Mouse (Mus musculus) heart, embryonic 14.5 days (tissue): Measurements from ENCODE around the gene Kl. TPM values are rescaled to one million over a fixed set of nuclear protein-coding genes. Genes with fewer than 3 reads are reported as not detected.

Source experiments
- ATAC-seq: fragments of 200-750 bp; cut with Nextera tagmentation; 2 replicates; pipeline ENCODE4 v1.8.0; 2017; ENCODE audit warnings: low read depth, moderate TSS enrichment; ENCODE audit not compliant: insufficient number of reproducible peaks, insufficient read depth, low FRiP score
- H3K27ac ChIP-seq, 2 experiments: fragments of 200-500 bp in 1 of 2; fragments of 300-500 bp in 1 of 2; sonication (generic) in 1 of 2; replicated peaks in 1 of 2; 2 replicates each; pipeline ENCODE4 v1.5.1; 2012 to 2014; ENCODE audit warnings: low read depth in 2 of 2, low read length in 2 of 2, control low read depth in 1 of 2, mild to moderate bottlenecking in 1 of 2, mixed read lengths in 1 of 2; ENCODE audit not compliant: control insufficient read depth in 1 of 2, insufficient read depth in 1 of 2
- H3K27me3 ChIP-seq: fragments of 300-500 bp; sonication (generic); 2 replicates; pipeline ENCODE4 v1.6.1; 2014; ENCODE audit warnings: mild to moderate bottlenecking, low read length, control low read depth; ENCODE audit not compliant: control insufficient read depth, insufficient read depth
- H3K36me3 ChIP-seq: fragments of 300-500 bp; sonication (generic); 2 replicates; pipeline ENCODE4 v1.6.1; 2014; ENCODE audit warnings: mild to moderate bottlenecking, control low read depth, low read length, mixed read lengths; ENCODE audit not compliant: control insufficient read depth, insufficient read depth
- H3K4me1 ChIP-seq, 2 experiments: fragments of 200-500 bp in 1 of 2; fragments of 300-500 bp in 1 of 2; sonication (generic) in 1 of 2; 2 replicates each; pipeline ENCODE4 v1.6.1; 2012 to 2014; ENCODE audit warnings: low read length in 2 of 2, control low read depth in 1 of 2, mixed read lengths in 1 of 2; ENCODE audit not compliant: control insufficient read depth in 2 of 2, insufficient read depth in 2 of 2
- H3K4me2 ChIP-seq: fragments of 300-500 bp; sonication (generic); 2 replicates; pipeline ENCODE4 v1.6.1; 2014; ENCODE audit warnings: mild to moderate bottlenecking, low read length
- H3K4me3 ChIP-seq, 2 experiments: fragments of 200-500 bp in 1 of 2; fragments of 300-500 bp in 1 of 2; sonication (generic) in 1 of 2; 2 replicates each; pipeline ENCODE4 v1.5.1; 2012 to 2014; ENCODE audit warnings: low read length in 2 of 2, mild to moderate bottlenecking in 2 of 2, control low read depth in 1 of 2, low read depth in 1 of 2, moderate library complexity in 1 of 2; ENCODE audit not compliant: control insufficient read depth in 1 of 2, insufficient read depth in 1 of 2
- H3K9ac ChIP-seq: fragments of 300-500 bp; sonication (generic); 2 replicates; pipeline ENCODE4 v1.6.1; 2014; ENCODE audit warnings: mild to moderate bottlenecking, low read length
- H3K9me3 ChIP-seq: fragments of 300-500 bp; sonication (generic); 2 replicates; pipeline ENCODE4 v1.6.1; 2016; ENCODE audit warnings: low read length, control low read depth; ENCODE audit not compliant: control insufficient read depth
- WGBS: fragments of 180-500 bp; shearing (Covaris S2); extraction: QIAGEN DNeasy Blood & Tissue Kit; methylation state at CpG from one replicate; pipeline ENCODE4 v1.1.7; 2014; 5-methylcytosine and 5-hydroxymethylcytosine counted together
- polyA plus RNA-seq: library from polyadenylated mRNA; unstranded; fragments of >200 nt; fragmentation: Nextera tagmentation; extraction: Ambion mirVana; gene quantifications from 2 replicates; pipeline ENCODE4 v1.2.1, GENCODE M21; 2014

The Kl gene
- polyA plus RNA-seq, 1 experiment from 2014 or later = 1.2 TPM

DNA sequence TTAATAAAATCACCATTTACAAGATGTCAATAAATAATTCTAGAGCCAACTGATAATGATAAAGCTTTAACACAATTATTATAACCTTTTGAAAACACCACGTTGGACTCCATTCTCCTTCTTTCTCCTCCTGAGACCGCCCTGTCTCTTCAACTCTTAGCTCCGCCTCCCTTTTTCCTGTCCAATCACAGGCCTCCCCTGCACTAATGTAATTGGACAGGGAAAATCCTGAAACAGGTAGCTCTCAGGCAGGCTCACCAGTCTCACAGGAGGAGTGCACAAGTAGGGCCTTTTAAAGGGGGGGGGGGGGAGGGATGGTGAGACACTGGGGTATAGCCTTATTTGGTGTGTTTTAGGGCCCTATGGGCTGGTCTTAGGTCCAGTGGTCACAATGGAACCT, 3.3 kb upstream of the Kl start:
- no peak for ATAC-seq
- H3K27ac ChIP-seq = no peak overlapping the region
- peaks cover 0 to 10% of the 10 kb centered on the region in 2 experiments; a peak in 1 of 4 replicates for H3K4me1 ChIP-seq
- no peak overlapping the region for H3K9ac ChIP-seq
- H3K27me3 ChIP-seq = peaks cover 31% of the 10 kb centered on the region
- H3K36me3 ChIP-seq = no peaks in the 10 kb centered on the region
- H3K9me3 ChIP-seq = peaks cover 7% of the 10 kb centered on the region; the same call in 1 of the 2 replicates
- no peak overlapping the region for H3K4me2 ChIP-seq
- H3K4me3 ChIP-seq = no peak overlapping the region
- 80% methylated on average over 3 of the region's 3 CpGs for WGBS

DNA sequence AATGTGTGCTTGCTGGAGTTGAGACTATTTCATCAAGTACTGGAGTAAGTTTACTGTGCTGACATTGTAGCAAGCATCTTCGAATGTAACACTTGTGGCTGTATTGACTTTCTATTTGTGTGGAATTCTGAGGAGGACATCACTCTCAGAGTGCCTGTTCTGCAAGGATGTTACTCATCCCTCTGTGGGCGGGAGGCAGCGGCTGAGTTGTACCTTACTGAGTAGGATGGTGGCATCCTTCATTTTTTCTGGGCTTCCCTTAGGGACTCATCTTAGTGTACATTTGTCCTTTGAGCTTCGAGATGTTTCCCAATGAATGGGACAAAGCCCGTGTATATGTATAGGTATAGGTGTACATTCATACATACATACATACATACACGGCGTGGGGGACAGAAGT, 1.1 kb upstream of the Kl start:
- Histone ChIP-seq H3K4me3 (no peak overlapping the region), H3K27me3 (peaks cover 47% of the 10 kb centered on the region), H3K9me3 (no peaks in the 10 kb centered on the region), H3K4me2 (no peak overlapping the region), H3K27ac (no peak overlapping the region), H3K4me1 (peaks cover 0 to 10% of the 10 kb centered on the region in 2 experiments; a peak in 1 of 4 replicates), H3K9ac (no peak overlapping the region), H3K36me3 (no peaks in the 10 kb centered on the region)
- 81% methylated on average over 7 of the region's 7 CpGs for WGBS
- ATAC-seq = no peak

- Histone ChIP-seq H3K27ac (no peak overlapping the region), H3K4me1 (peaks cover 0 to 10% of the 10 kb centered on the region in 2 experiments; a peak in 1 of 4 replicates), H3K4me3 (peak overlapping the region; percentile 49 to 54), H3K4me2 (peak overlapping the region; percentile 80), H3K36me3 (no peaks in the 10 kb centered on the region), H3K9ac (peak overlapping the region; percentile 62), H3K27me3 (peaks cover 47% of the 10 kb centered on the region), H3K9me3 (no peaks in the 10 kb centered on the region)
- WGBS = 2% methylated on average over 83 of the region's 89 CpGs
- no peak for ATAC-seq
These were observed 488 bp downstream of the Kl start for GRCm38 (mm10) chr5:150952669-150953521.

DNA sequence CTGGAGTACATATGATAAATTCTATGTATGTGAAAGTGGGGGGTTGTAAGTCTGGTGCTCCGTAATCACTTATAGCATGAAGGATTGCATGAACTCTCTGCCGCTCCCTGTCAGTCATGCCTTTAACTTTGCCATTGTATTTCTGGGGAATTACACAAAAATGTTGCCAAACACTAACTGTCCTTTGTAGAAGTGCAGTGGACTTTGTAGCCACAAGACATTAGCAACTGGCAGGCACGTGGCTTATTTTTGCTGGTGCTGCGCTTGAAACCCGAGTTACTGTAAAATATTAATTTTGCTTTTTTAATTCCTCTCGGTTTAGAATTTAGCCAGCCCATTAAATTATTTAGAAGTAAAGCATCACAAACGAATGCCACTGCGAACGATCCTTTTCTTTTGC, 2.4 kb downstream of the Kl start:
- Histone ChIP-seq H3K4me3 (no peak overlapping the region), H3K4me1 (peaks cover 0 to 10% of the 10 kb centered on the region in 2 experiments; a peak in 1 of 4 replicates), H3K9ac (no peak overlapping the region), H3K27me3 (peaks cover 47% of the 10 kb centered on the region), H3K27ac (no peak overlapping the region), H3K36me3 (no peaks in the 10 kb centered on the region), H3K4me2 (no peak overlapping the region), H3K9me3 (no peaks in the 10 kb centered on the region)
- no peak for ATAC-seq
- 88% methylated on average over 9 of the region's 9 CpGs for WGBS

DNA sequence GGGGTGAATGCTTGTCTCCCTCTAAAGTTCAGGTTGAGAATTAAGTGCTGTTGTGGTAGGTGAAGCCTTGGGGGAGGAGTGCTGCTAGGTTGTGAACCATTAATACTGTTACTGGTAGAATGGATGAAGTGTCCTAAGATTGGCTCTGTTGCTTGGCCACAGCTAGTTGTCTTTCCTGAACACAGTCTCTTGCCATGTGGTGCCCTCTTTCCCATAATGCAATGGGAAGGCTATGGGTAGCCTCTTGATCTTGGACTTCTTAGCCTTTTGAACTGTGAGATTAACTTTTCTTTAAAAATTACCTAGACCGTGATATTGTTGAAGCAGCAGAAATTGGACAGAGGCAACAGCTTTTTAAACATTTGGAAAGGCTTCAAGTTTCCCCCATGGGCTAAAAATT, 7.5 kb downstream of the Kl start:
- H3K4me1 ChIP-seq = no peaks in the 10 kb centered on the region
- H3K4me2 ChIP-seq = no peak overlapping the region
- ATAC-seq = no peak
- H3K9me3 ChIP-seq = no peaks in the 10 kb centered on the region
- no peak overlapping the region for H3K4me3 ChIP-seq
- 63% methylated on average over 1 of the region's 1 CpGs for WGBS
- H3K36me3 ChIP-seq = no peaks in the 10 kb centered on the region
- no peak overlapping the region for H3K27ac ChIP-seq
- H3K27me3 ChIP-seq = peaks cover 11% of the 10 kb centered on the region
- no peak overlapping the region for H3K9ac ChIP-seq

- Histone ChIP-seq H3K27me3 (no peaks in the 10 kb centered on the region), H3K9ac (no peak overlapping the region), H3K27ac (no peak overlapping the region), H3K36me3 (no peaks in the 10 kb centered on the region), H3K4me2 (no peak overlapping the region), H3K9me3 (no peaks in the 10 kb centered on the region), H3K4me3 (no peak overlapping the region), H3K4me1 (no peaks in the 10 kb centered on the region)
- no peak for ATAC-seq
- WGBS = 65% methylated on average over 1 of the region's 1 CpGs
These were observed 9.2 kb downstream of the Kl start for GRCm38 (mm10) chr5:150961615-150962014.

- H3K27me3 ChIP-seq = no peaks in the 10 kb centered on the region
- no peaks in the 10 kb centered on the region for H3K4me1 ChIP-seq
- 81% methylated on average over 1 of the region's 1 CpGs for WGBS
- no peak overlapping the region for H3K27ac ChIP-seq
- no peaks in the 10 kb centered on the region; the same call in 1 of the 2 replicates for H3K9me3 ChIP-seq
- no peak overlapping the region for H3K4me3 ChIP-seq
- ATAC-seq = no peak
- no peaks in the 10 kb centered on the region for H3K36me3 ChIP-seq
- no peak overlapping the region for H3K9ac ChIP-seq
- H3K4me2 ChIP-seq = no peak overlapping the region
These were observed 10.3 kb downstream of the Kl start for GRCm38 (mm10) chr5:150962756-150963155.
